9 mouse cellular contexts compared by ENCODE assay signal in the genomic region with DNA sequence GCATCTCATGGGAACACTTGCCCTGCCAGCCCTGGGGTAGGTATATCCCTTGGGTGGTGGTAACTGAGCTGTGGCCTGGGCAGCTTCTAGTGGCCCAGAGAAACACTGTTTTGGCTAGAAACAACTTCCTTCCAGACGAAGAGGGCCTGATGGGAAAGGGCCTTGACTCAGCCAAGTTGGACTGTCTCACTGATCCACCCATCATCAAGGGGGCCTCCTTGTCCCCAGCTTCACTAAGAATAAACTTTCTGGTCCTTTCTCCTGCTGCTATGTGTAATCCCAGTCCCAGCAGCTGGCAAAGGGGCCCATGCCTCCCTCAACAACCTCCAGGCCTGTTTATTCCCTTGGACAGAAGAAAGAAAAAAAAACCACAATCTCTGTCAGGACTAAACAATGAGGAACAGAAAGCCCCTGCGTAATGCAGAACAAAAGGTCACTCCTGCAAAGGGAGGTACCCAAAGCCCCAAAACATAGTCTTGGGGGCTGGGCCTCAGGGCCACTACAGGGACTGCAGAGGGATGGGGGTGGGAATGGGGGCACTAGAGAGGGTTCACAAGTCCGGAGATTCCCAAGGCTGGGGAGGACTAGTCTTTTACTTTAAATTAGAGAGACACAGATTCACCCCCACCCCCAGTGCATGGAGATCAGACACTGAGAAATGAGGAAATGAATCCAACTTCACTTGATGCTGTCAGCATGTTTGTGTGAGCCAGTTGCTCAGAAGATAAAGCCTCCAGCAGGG. TPM values are rescaled to one million over a fixed set of nuclear protein-coding genes. Genes with fewer than 3 reads are reported as not detected.
DNase-seq lines count a peak whose midpoint lies in the region; ATAC-seq and TF ChIP-seq lines count a peak whose summit lies in the region.
"Had no signal": no experiment of that assay in that cellular context is flagged by ENCODE, and none has a peak within 500 bp of the region (broad histone marks: within the 10 kb centered on the region; RNA-seq: fewer than 3 reads in every experiment).

No protein-coding gene starts in this region.

- no peak overlapping the region for H3K9ac ChIP-seq in liver, adult 2 months (ENCODE audit: low read depth, low read length)

- WGBS in liver, adult 2 months, result 69% methylated on average over 3 of the region's 3 CpGs

- H3K27ac ChIP-seq in liver, adult 2 months (replicated peaks; ENCODE audit: insufficient read depth, low read depth, low read length), result peak overlapping the region; percentile 25
- H3K27ac ChIP-seq in brown adipose tissue, adult 24 weeks (replicated peaks; ENCODE audit: low read depth, low read length), result peak overlapping the region; percentile 67

- peaks cover 25% of the 10 kb centered on the region for H3K4me1 ChIP-seq in liver, adult 2 months (ENCODE audit: control insufficient read depth, insufficient read depth, low read length)
- H3K4me1 ChIP-seq in brown adipose tissue, adult 24 weeks (ENCODE audit: control insufficient read depth, insufficient read depth, insufficient read length, low read length), result peaks cover 34% of the 10 kb centered on the region

- H3K27me3 ChIP-seq in liver, adult 2 months (ENCODE audit: control insufficient read depth, insufficient read depth, low read length), result no peaks in the 10 kb centered on the region

- no peak for TF ChIP-seq POLR2A in liver, adult 2 months (IDR thresholded peaks at IDR 0.05; ENCODE audit: extremely low read depth, insufficient read depth, low read length)

- H3K4me3 ChIP-seq in liver, adult 2 months (ENCODE audit: insufficient read depth, low read depth, low read length), result no peak overlapping the region
- no peak overlapping the region for H3K4me3 ChIP-seq in brown adipose tissue, adult 24 weeks (ENCODE audit: insufficient read depth, low read depth, low read length)

- ATAC-seq in hematopoietic stem cell, adult 5-6 weeks (replicated peaks in 1 of 2; ENCODE audit: insufficient read depth in 1 of 2, low FRiP score in 2 of 2, low TSS enrichment in 1 of 2, low read depth in 1 of 2, poor library complexity in 2 of 2, severe bottlenecking in 2 of 2), result peak; percentile 25 to 27; a peak in 3 of 4 replicates

- H3K36me3 ChIP-seq in liver, adult 2 months (ENCODE audit: control insufficient read depth, insufficient read depth, low read length), result peaks cover 6% of the 10 kb centered on the region; the same call in 1 of the 2 replicates
- H3K36me3 ChIP-seq: G1E had no signal

- DNase-seq in liver, adult 2 months (ENCODE audit: extremely low read depth, low read depth, low spot score), result no peak
- DNase-seq in liver, result no peak
- peak; percentile 75 to 76 for DNase-seq in monocyte, adult 2 months (ENCODE audit: low read depth in 1 of 2, low spot score in 2 of 2)
- no peak for DNase-seq in retina, postnatal 1 day
- DNase-seq in kidney, postnatal 4 days, result no peak
- no peak for DNase-seq in embryo, embryonic 9.5 days (ENCODE audit: extremely low spot score)

- peaks cover 49% of the 10 kb centered on the region for H3K79me2 ChIP-seq in liver, adult 2 months (ENCODE audit: control insufficient read depth, insufficient read depth, low read length)

- no peak for TF ChIP-seq CTCF in liver, adult 2 months (IDR thresholded peaks at IDR 0.05; ENCODE audit: low read depth, low read length)

RNA-seq across cellular contexts. Expression of a gene that starts 13.0 kb away (rescaled TPM):
- total RNA-seq in liver, adult 2 months (2014; rRNA removed), result 10.8 and 14.9 TPM in 2 replicates
- 16.8 and 16.9 TPM in 2 replicates for polyA plus RNA-seq in liver, adult 2 months (2012; rRNA removed)
- 2.8 and 3.4 TPM in 2 replicates for polyA plus RNA-seq in brown adipose tissue, adult 24 weeks (2012; ENCODE audit: insufficient read depth, insufficient read length, missing spikeins)
- total RNA-seq in hematopoietic stem cell, adult 5-6 weeks (2017), result 21.4 and 40.0 TPM in 2 replicates
- total RNA-seq: G1E had no signal
- polyA plus RNA-seq: G1E had no signal

RNA-seq across cellular contexts. Expression of a gene that starts 38.9 kb away (rescaled TPM):
- total RNA-seq in liver, adult 2 months (2014; rRNA removed), result 32.4 and 36.2 TPM in 2 replicates
- polyA plus RNA-seq in liver, adult 2 months (2012; rRNA removed), result 11.6 and 13.3 TPM in 2 replicates
- polyA plus RNA-seq in brown adipose tissue, adult 24 weeks (2012; ENCODE audit: insufficient read depth, insufficient read length, missing spikeins), result 30.9 and 35.6 TPM in 2 replicates
- total RNA-seq in hematopoietic stem cell, adult 5-6 weeks (2017), result 41.1 and 54.8 TPM in 2 replicates

Comparison
In these comparisons a context has a peak if more than half of its experiments do, and no peak if none do; other contexts are left out.
1. DNase-seq: peak in monocyte, adult 2 months (2 of 2); none in liver, adult 2 months (single experiment), liver (single experiment), retina, postnatal 1 day (single experiment), kidney, postnatal 4 days (0 of 2) and embryo, embryonic 9.5 days (single experiment).